Mouse (Mus musculus): Measurements from ENCODE around the gene Mrfap1.

Gene Mrfap1

GRCm38 (mm10) chr5:36796296-36797014 is at the start of gene Mrfap1:
Gene Mrfap1, minus strand, starts transcription at chr5:36796772.
- DNase-seq: peak; percentile 93 to 96

GRCm38 (mm10) chr5:36844490-36844889 is 47.9 kb upstream of the Mrfap1 start:
- no peak for DNase-seq

GRCm38 (mm10) chr5:36841701-36842100 is 45.1 kb upstream of the Mrfap1 start:
- DNase-seq: no peak

GRCm38 (mm10) chr5:36840092-36840491 is 43.5 kb upstream of the Mrfap1 start:
- DNase-seq: no peak

- DNase-seq: no peak
Observed at GRCm38 (mm10) chr5:36839602-36840001, 43.0 kb upstream of the Mrfap1 start.

GRCm38 (mm10) chr5:36839032-36839431 is 42.5 kb upstream of the Mrfap1 start:
- no peak for DNase-seq

GRCm38 (mm10) chr5:36835933-36836332 is 39.4 kb upstream of the Mrfap1 start:
- peak; percentile 84 to 87 for DNase-seq

GRCm38 (mm10) chr5:36831272-36831671 is 34.7 kb upstream of the Mrfap1 start:
- DNase-seq: peak; percentile 18 to 19

GRCm38 (mm10) chr5:36829913-36830879 is 33.6 kb upstream of the Mrfap1 start, which contains the start of gene Man2b2:
Gene Man2b2, minus strand, starts transcription at chr5:36830653.
- peak; percentile 96 to 97 for DNase-seq

GRCm38 (mm10) chr5:36829098-36829497 is 32.5 kb upstream of the Mrfap1 start:
- no peak for DNase-seq

GRCm38 (mm10) chr5:36822907-36823306 is 26.3 kb upstream of the Mrfap1 start:
- no peak for DNase-seq

GRCm38 (mm10) chr5:36820142-36820541 is 23.6 kb upstream of the Mrfap1 start:
- DNase-seq: peak; percentile 70 to 72

GRCm38 (mm10) chr5:36819742-36820141 is 23.2 kb upstream of the Mrfap1 start:
- DNase-seq: no peak

- DNase-seq: no peak
Observed at GRCm38 (mm10) chr5:36817738-36818137, 21.2 kb upstream of the Mrfap1 start.

- DNase-seq: no peak
Observed at GRCm38 (mm10) chr5:36814554-36814953, 18.0 kb upstream of the Mrfap1 start.

- DNase-seq: peak; percentile 71 to 78
Observed at GRCm38 (mm10) chr5:36811413-36811812, 14.8 kb upstream of the Mrfap1 start.

GRCm38 (mm10) chr5:36810634-36811033 is 14.1 kb upstream of the Mrfap1 start:
- no peak for DNase-seq

GRCm38 (mm10) chr5:36809123-36809522 is 12.6 kb upstream of the Mrfap1 start:
- DNase-seq: no peak

- no peak for DNase-seq
Observed at GRCm38 (mm10) chr5:36807106-36807505, 10.5 kb upstream of the Mrfap1 start.

- no peak for DNase-seq
Observed at GRCm38 (mm10) chr5:36797291-36797690, 719 bp upstream of the Mrfap1 start.

GRCm38 (mm10) chr5:36795647-36796295 is 801 bp downstream of the Mrfap1 start:
- peak; percentile 72 to 82 for DNase-seq

- DNase-seq: no peak
Observed at GRCm38 (mm10) chr5:36791861-36792260, 4.7 kb downstream of the Mrfap1 start.

GRCm38 (mm10) chr5:36786052-36786451 is 10.5 kb downstream of the Mrfap1 start:
- no peak for DNase-seq
